Mouse (Mus musculus): ENCODE measurements around the gene Ncoa6.
"Not testable (repeated sequence)": the region's sequence is repeated elsewhere in the genome, so short reads cannot be mapped to it uniquely, and the experiment has no call there.

DNA sequence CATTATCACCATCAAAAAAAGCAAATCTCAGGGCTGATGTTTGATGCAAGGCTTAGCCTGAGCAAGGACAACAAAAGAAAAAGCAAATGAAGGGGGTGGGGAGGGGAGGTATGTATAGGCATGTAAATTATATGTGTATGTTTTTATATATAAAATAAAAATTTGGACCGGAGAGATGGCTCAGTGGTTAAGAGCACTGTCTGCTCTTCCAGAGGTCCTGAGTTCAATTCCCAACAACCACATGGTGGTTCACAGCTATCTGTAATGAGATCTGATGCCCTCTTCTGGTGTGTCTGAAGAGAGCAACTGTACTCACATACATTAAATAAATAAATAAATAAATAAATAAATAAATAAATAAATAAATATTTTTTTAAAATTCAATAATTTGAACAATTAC, 25.8 kb downstream of the Ncoa6 start:
- TF ChIP-seq CTCF (IDR thresholded peaks at IDR 0.05; ENCODE audit: low read depth); EP300 (optimal IDR thresholded peaks at IDR 0.05): not testable (repeated sequence)

Data from stomach, postnatal 0 days (tissue).